Mouse (Mus musculus) thymus, adult 2 months (tissue): ENCODE measurements around the gene Cept1.

Source experiments
- CTCF ChIP-seq: fragments of 200-500 bp; IDR thresholded peaks from 2 replicates; pipeline ENCODE4 v1.5.1; 2012; ENCODE audit warnings: mild to moderate bottlenecking, control low read depth, low read length, moderate library complexity, borderline replicate concordance; ENCODE audit not compliant: control insufficient read depth, poor library complexity, insufficient read depth; ENCODE audit errors: extremely low read depth
- POLR2A ChIP-seq: fragments of 200-500 bp; IDR thresholded peaks from 2 replicates; pipeline ENCODE4 v1.6.1; 2012; ENCODE audit warnings: mild to moderate bottlenecking, low read length, control low read depth, moderate library complexity; ENCODE audit not compliant: control insufficient read depth, poor library complexity, insufficient read depth; ENCODE audit errors: extremely low read depth

DNA sequence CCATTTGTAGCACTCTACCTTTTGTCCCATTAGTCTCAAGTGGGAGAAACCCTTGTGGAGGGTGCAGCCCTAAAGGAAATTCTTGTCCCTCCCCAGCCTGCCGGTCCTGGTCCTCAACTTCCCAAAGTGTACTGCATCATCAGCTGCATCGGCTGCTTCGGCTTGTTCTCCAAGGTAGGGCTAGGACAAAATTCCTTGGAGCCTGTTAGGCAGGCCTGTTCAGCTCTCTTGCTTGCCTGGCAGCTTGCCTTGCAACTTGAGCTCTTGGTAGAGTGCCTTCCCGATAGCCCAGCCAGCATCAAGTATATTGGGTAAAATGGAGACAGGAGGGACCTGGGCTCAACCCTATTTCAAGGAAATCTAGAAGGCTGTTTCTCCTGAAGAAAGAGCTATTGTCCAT lies 57.4 kb downstream of the Cept1 start:
- TF ChIP-seq CTCF (no peak), POLR2A (no peak)
